Mouse (Mus musculus) right cerebral cortex, postnatal 25 days (tissue): Measurements from ENCODE around the gene Jak2.
A peak's percentile ranks its signal among the peaks of the same experiment; 100 is the strongest.

ENCODE experiments used
- DNase-seq: peaks from one replicate; pipeline ENCODE4 v3.0.0; 2022

Gene Jak2

DNA sequence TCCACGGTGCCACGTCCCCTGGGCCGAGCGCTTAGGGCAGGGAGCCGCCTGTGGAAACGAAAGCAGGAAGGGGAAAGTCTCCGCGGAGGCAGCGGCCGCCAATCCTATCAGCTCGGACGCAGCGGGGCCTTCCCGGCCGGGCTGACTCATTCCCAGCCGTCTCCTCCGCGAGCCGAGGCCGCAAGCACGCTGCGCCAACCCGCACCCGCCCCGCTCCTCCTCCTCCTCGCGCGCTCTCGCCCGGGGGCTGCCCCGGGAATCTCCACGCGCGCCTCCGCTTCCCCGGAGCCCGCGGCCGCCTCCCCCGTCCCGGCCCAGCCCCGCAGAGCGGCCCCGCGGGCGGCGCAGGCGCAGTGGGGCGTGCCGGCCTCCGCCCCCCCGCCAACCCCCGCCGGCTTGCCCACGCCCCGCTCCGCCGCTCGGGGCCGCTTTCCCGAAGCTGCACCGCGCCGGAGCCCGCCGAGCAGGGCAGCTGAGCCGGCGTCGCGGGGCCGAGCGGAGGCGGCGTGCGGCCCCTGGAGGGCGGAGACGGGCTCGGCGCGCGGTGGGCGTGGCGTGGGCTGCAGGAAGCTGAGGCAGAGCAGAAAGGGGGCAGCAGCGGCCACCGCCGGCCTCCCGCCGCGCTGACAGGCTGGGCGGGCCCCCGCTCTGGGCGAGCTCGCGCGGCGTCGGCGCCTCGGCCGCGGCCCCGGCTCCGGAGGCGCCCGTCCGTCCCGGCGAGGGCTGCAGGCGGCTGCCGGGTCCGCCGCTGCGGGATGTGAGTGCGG, at the start of gene Jak2:
TSS of gene Jak2 (plus strand) at position 638 of the 767 bp plus-strand sequence.
- DNase-seq: peak; percentile 91

- DNase-seq: no peak
Measured at GRCm38 (mm10) chr19:29203337-29203736, 48.3 kb upstream of the Jak2 start.

DNA sequence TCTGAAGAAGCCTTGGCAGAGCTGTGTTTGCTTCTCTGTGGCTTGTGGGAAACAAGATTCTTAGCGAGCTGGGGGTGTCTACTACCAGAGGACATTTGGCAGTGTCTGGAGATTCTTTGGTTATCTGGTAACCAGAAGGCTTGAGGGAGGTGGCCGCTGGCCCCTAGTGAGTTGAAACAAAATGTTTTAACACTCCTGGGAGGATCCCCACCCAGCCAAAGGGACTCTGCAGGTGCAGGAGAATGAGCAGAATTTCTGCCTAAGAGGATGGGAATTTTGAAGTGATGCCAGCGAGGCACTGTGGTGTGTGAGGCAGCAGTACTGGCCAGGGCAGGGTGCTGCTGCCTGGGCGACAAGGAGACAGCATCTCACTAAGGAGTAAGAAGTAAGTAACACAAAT, 47.0 kb upstream of the Jak2 start:
- DNase-seq: no peak

DNA sequence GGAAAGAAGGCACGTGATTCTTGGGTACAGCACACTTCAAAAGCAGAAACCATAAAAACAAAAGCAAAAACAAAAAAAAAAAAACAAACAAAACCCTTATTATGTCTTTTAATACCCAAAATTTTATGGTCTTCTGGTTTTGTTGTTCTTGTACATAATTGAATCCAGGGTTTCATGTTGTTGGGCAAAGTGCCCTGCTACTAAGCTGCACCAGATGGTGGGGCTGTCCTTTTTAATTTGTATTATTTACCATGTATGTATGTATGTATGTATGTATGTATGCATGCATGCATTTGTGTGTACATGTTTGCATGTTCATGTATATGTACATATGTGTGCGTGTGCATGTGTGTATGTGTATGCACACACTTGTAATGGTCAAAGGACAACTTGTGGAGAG, 46.4 kb upstream of the Jak2 start:
- no peak for DNase-seq

DNA sequence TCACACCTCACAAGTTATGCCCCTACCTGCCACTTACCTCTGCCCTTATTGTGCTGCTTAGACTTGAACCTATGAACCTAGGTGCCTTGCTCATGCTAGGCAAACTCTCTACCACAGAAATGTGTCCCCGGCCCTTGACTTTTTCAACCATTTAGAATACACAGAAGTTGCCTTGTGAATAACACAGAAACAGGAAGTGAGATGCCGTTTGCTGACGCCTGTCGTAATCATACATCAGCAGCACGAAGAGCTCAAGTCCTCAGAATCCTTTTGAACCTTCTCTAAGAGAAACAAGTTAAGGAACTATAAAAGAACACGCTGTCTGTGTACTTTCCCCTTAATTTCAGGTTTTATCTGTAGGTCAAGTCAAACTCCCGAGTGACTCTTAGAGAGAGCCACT, 41.7 kb upstream of the Jak2 start:
- DNase-seq: no peak

DNA sequence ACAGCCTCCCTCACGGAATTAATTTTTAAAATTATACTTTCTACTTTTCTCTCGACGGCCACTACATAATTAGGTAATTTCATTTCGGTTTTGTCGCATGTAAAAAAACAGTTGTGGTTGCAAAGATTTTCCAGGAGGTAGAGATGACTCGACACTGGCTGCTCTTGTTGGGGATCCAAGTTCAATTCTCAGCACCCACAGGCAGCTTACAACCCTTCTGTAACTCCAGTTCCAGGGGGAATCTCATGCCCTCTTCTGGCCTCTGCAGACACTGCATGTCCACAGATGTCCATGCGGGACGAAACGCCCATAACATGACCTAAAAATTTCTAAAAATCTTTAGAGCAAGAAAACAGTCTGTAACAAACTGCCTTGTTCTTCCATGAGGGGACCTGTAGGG, 41.3 kb upstream of the Jak2 start:
- DNase-seq: no peak

DNA sequence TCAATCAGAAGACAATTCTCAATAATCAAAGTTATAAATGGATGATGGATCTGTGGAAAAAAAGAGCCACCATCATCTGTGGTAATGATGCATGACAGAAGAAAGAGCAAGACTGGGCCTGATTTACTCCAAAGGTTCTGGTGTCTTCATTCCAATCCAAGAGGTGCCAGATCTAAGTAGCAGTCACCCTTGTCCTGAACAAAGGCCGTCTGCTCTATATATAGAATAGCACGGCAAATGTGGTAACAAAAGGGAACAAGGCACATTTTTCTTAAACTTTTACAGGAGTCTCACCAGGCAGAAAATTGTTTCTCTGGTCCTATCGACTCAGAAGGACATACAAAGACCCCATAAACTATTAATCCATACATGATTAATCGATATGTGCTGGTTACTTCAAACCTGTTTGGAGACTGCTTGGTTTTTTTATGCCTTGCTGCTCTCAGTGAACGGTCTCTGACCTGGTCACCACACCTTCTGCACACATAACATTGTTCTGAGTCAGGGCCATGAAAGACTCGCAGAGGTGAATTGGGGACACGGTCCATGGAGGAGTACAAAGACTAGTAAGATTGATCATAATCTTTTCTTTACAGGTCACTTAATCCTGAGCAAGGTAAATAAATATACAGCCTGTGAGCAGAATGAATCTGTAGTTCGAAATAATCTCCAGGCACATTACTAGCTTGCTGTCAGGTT, 35.7 kb upstream of the Jak2 start:
- DNase-seq: no peak

DNA sequence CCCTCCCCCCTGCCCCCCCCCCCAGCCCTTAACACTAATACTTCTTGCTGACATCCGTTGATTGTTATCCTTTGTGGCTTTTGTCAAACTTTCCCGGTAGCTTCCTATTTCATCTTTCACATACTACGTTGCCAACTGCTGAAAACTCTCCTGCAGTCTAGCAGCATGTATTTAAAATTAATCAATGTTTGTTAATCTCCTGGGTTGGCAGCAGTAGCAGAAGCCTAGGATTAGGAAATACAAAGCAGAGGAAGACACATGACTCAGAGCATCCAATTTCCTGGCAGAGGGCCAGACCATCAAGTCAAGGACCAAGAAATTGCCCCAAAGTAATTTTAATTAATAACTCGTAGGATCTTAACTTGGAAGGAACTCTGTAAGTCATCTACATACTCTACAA, 29.8 kb upstream of the Jak2 start:
- no peak for DNase-seq

- no peak for DNase-seq
Measured at GRCm38 (mm10) chr19:29224968-29225367, 26.7 kb upstream of the Jak2 start.

DNA sequence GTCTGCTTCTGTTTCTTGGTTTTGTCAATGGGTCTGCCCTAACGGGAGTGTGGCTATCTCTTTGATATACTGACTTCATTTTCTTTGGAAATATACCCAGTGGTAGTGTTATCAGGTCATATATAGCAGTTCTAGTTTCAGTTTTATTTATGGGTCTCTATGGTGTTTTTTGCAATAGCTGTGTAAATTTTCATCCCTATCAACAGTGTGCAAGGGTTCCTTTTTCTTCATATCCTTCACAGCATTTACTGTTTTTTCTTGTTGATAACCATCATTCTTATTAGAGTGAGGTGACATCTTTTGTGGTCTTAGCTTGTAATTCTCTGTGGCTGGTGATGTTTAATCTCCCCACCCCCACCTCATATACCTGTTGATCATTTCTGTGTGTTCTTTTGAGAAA, 24.6 kb upstream of the Jak2 start:
- DNase-seq: no peak

- DNase-seq: no peak
Measured at GRCm38 (mm10) chr19:29227941-29228590, 23.6 kb upstream of the Jak2 start.

DNA sequence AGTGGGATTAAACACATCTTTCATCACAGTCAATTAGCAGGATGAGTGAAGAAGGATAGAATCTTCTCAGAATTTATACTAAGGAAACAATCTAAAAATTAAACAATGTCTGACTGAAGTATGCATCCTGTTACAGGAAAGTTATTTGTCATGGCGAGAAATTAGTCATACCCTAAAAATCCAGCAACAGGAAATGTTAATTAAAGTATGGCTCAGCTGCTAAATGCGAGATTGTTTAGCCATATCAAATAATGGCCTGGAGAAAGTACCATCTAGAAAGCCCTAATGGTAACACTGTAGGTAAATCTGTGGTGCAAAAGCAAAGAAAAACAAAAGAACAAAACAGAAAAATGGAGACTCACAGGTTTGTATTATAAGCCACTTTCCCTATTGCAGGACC, 22.6 kb upstream of the Jak2 start:
- no peak for DNase-seq

- no peak for DNase-seq
Measured at GRCm38 (mm10) chr19:29232738-29233137, 18.9 kb upstream of the Jak2 start.

GRCm38 (mm10) chr19:29236658-29237385, 14.8 kb upstream of the Jak2 start:
- DNase-seq: no peak

DNA sequence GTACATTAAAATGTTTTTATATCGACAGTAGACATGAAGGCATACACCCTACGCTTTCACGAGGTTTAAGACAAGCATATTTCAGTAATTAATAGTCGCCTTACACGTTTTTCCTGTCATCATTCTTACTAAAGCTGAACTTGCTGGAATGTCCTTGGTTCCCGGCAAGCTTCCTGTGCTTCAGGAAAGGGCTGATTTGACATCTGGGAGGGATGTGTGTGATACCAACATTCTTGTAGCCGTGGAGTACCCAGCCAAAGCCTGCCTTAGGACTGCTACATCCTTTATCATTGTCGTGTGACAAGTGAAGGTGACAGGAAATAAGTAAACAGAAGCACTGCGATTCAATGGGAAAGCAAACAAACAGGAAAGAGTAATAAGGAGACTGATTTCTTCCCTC, 13.5 kb upstream of the Jak2 start:
- DNase-seq: no peak

GRCm38 (mm10) chr19:29239513-29240235, 12.0 kb upstream of the Jak2 start:
- no peak for DNase-seq

DNA sequence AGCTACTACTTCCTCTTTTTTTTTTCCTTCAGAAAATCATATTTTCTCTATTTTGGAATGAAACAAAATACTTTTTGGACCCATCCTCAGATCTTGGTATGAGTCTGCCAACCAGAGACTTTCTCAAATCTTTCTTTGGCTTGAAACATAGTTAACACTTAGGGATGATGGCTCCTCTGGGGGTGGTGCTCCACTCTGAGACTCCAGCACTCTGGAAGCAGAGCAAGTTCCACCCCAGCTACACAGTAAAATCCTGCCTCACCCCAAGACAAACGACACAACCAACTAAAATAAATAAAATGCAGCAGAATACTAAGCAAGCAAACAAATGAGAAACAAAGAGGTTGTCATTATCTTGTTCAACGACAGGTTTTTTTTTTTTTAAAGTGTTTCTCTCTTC, 11.0 kb upstream of the Jak2 start:
- no peak for DNase-seq

DNA sequence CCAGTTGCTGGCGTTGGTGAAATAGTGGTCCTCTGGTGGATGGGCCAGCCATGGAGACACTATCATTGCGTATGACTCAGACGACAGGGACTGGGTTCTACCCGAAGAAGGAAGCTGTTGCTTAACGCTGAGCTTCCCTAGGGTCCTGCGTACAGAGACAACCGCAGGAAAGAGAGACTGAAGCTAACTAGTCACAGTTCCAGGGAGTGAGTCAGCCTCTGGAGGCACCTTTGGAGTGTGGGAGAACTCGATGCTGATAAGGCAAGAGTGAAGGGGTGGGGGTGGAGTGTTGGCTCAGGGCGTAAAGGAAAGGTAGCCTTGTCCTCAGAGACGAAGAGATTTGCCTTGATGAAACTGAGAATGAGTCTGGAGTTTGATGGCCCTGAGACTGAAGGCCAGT, 10.0 kb upstream of the Jak2 start:
- DNase-seq: no peak

DNA sequence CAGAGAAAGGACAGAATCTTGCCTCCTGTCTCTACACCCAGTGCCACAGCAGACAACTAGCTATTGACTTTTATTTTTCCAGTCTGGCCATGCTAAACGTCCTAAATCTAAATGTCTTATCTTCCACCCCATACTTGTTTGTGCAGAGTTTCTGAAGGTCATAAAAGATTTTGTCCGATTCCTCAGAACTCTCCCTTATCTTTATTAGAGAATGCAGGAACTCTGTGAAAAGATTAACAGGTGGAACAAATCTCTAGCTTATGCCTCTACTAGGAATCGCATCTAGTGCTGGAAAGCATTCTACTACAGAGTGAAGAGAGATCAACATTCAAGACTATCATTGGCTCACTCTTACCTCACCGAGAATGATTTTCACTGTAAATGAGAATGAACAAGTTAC, 1.7 kb upstream of the Jak2 start:
- DNase-seq: no peak

DNA sequence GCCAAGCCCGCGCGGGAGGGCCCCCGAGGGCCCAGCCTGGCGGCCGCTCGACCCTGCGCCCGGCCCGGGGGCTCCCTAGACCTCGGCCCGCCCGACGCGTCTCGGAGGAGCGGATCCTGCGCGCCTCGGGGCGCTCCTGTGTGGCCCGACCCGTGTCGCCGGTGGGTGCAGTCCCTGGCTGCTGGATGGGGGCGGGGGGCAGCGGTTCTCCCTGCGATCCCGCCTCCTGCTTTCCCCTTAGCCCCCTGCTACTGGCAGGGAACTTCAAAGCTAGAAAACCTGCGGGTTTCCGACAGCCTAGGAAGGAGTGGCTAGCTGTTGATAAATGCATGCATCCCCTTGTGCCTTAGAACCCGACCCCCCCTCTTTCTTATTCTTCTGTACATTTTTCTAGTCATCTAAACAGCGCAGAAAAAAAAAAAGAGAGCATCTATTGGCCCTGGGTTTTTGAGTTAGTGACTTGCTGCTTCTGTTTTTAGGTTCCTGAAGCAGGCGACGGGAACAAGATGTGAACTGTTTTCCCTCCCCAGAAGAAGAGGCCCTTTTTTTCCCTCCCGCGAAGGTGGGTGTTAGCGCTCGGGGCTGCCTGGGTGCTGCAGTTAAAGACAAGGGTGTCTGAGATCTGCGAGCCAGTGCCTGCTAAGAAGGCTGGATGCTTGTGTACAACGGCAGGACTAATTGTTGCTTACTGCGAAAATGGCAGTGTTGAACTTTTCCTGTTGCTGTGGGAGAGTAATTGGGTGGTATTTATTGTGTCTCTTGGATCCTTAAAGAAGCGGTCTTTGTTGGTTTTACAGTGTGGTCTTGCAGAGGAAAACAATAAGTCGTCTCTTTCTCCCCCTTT, 552 bp downstream of the Jak2 start:
- peak; percentile 38 for DNase-seq

GRCm38 (mm10) chr19:29252831-29253545, 1.4 kb downstream of the Jak2 start:
- DNase-seq: no peak
